Mouse (Mus musculus) embryonic stem cell, embryonic (primary cell): ENCODE results near the gene Zfp825.

Experiments
- CTCF ChIA-PET, 4 experiments: fragments of 300-600 bp in 2 of 4; fragments of 350-600 bp in 2 of 4; sonication (Branson Sonifier 250); formaldehyde crosslinking; loops; one replicate each; lab custom pipeline; 2022; ENCODE audit warnings: inconsistent platforms in 2 of 4; lab: Charles Lee
- POLR2A ChIA-PET, 4 experiments: fragments of 300-600 bp in 2 of 4; fragments of 350-600 bp in 2 of 4; sonication (Branson Sonifier 250); formaldehyde crosslinking; loops; one replicate each; lab custom pipeline; 2022; ENCODE audit warnings: antibody characterized with exemption in 4 of 4, inconsistent platforms in 1 of 4; lab: Charles Lee

The Zfp825 gene

DNA sequence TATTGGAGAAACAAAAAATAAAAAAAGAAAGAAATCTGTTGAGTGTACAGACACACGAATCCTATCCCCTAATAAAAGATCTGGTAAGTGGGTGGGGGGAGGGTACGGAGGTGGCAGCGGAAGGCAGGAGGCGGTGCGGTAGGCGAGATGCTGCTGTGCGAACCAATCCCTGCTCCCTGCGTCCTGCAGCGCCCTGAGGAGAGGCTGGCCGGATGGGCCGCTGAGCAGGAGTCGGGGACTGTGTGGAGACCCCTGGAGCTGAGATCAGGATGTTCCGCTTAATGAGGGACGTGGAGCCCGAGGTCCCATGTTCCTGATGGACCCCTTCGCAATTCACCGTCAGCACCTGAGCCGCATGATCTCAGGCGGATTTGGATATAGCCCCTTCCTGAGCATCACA is 53.9 kb downstream of the Zfp825 start:
- ChIA-PET POLR2A (interaction anchor here in 1 of 4 experiments (1.7 to 2.1 kb wide), 2 partner anchors 9 to 30 kb away, joined by 5 read pairs; no protein-coding TSS in a partner anchor), CTCF (no interaction called here)
